Mouse (Mus musculus) cortical plate, adult 2 months (tissue): ENCODE results near the gene Klf6.

ENCODE experiments used
- CTCF ChIP-seq: fragments of 200-500 bp; IDR thresholded peaks from 2 replicates; pipeline ENCODE4 v1.5.1; 2011; ENCODE audit warnings: mild to moderate bottlenecking, control low read depth, low read length; ENCODE audit not compliant: insufficient read depth; ENCODE audit errors: extremely low read depth
- POLR2A ChIP-seq: fragments of 200-500 bp; IDR thresholded peaks from 2 replicates; pipeline ENCODE4 v1.6.1; 2011; ENCODE audit warnings: mild to moderate bottlenecking, low read length, control low read depth; ENCODE audit not compliant: insufficient read depth; ENCODE audit errors: extremely low read depth

DNA sequence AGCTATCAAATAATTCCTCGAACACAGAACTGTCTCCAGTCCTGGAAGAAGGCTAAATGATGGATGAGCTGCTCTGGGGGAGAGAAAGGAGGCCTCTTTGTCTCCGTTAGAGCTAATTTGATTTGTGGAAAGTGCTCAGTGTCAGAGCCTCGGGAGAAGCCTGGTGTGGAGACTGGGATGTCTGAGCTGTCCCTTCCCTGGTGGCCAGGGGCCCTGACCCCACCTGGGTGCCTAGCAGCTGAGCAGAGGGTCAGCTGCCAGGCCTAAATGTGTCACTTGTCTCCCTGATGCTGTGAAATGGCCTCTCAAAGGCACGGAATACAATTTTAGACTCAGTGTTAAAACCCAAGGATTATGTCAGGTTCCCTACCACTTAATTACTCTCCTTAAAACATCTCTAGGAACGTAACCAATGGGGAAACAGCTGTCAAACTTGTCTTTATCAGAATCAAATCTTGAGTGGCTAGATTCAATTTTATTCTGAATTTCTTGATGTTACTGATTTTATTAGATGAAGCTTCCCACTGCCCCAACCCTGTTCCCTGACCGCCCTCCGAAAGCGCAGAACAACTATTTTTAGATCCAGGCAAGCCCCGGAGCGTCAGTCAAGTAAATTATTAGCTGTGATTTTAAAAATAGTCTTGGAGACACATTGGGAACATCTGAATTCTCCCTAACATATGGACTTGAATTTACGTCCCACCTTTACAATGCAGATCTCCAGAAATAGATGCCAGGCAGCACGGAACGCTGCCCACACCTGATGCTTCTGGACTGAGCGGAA is 36.1 kb downstream of the Klf6 start:
- TF ChIP-seq CTCF (no peak), POLR2A (no peak)
